ENCODE assay signal across 21 mouse cellular contexts in the genomic region with DNA sequence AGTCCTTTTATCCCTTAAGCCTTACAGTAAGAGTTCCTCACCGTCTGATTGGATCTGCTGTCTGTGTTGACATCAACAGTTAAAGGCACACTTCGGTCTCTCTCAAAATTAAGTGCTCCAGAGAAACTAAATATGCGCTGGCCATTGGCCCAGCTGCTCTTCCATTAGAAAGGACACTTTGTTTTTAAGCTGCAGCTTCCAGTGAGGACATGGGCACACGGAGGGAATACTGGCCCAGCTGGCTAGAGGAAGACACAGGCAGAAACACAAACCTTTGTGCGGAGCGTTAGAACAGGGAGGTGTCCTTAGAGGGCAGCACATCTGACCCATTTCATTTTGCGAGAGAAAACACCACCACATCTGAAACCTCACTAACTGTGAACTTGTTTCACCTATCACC. TPM values are rescaled to one million over a fixed set of nuclear protein-coding genes. Genes with fewer than 3 reads are reported as not detected.
A peak's percentile ranks its signal among the peaks of the same experiment; 100 is the strongest.
DNase-seq lines count a peak whose midpoint lies in the region; ATAC-seq and TF ChIP-seq lines count a peak whose summit lies in the region.
"Had no signal": no experiment of that assay in that cellular context is flagged by ENCODE, and none has a peak within 500 bp of the region (broad histone marks: within the 10 kb centered on the region; RNA-seq: fewer than 3 reads in every experiment).

No protein-coding gene starts in this region.

- no peak for TF ChIP-seq CTCF in lung, adult 2 months (IDR thresholded peaks at IDR 0.05; ENCODE audit: insufficient read depth, low read length)

- H3K27ac ChIP-seq in lung, embryonic 16.5 days (ENCODE audit: low read length) = no peak overlapping the region
- H3K27ac ChIP-seq: embryonic facial prominence, embryonic 13.5 days; forebrain, embryonic 12.5 days; limb, embryonic 10.5 days; liver, embryonic 13.5 days; neural tube, embryonic 12.5 days had no signal

- peak; percentile 45 for ATAC-seq in lung, embryonic 16.5 days (ENCODE audit: low read depth)

- H3K4me1 ChIP-seq in lung, embryonic 16.5 days (replicated peaks; ENCODE audit: control insufficient read depth, insufficient read depth, low read length) = no peaks in the 10 kb centered on the region; the same call in 1 of the 2 replicates
- 0 out of 2 replicates have a peak, but pooled peaks cover 3% of the 10 kb centered on the region for H3K4me1 ChIP-seq in lung, adult 2 months (ENCODE audit: control insufficient read depth, insufficient read depth, low read length)
- H3K4me1 ChIP-seq: embryonic facial prominence, embryonic 13.5 days; limb, embryonic 10.5 days; liver, embryonic 13.5 days; megakaryocyte, embryonic 14.5 days had no signal

- 61% methylated on average over 7 of the region's 7 CpGs for WGBS in lung, embryonic 16.5 days
- WGBS in lung, adult 2 months = 58% methylated on average over 7 of the region's 7 CpGs

- H3K4me3 ChIP-seq in lung, embryonic 16.5 days (ENCODE audit: low read length) = no peak overlapping the region
- H3K4me3 ChIP-seq in lung, adult 2 months (replicated peaks; ENCODE audit: extremely low read depth, low read depth, low read length) = no peak overlapping the region
- H3K4me3 ChIP-seq: embryonic facial prominence, embryonic 13.5 days; forebrain, embryonic 12.5 days; limb, embryonic 10.5 days; liver, embryonic 13.5 days; megakaryocyte, embryonic 14.5 days; neural tube, embryonic 12.5 days had no signal

- H3K9ac ChIP-seq in lung, embryonic 16.5 days (ENCODE audit: low read length) = no peak overlapping the region
- H3K9ac ChIP-seq: embryonic facial prominence, embryonic 13.5 days; forebrain, embryonic 12.5 days; liver, embryonic 13.5 days; neural tube, embryonic 12.5 days had no signal

- H3K9me3 ChIP-seq in lung, embryonic 16.5 days (ENCODE audit: control insufficient read depth, low read length) = no peaks in the 10 kb centered on the region
- H3K9me3 ChIP-seq: embryonic facial prominence, embryonic 13.5 days; forebrain, embryonic 12.5 days; limb, embryonic 10.5 days; liver, embryonic 13.5 days; megakaryocyte, embryonic 14.5 days; neural tube, embryonic 12.5 days had no signal

- H3K4me2 ChIP-seq in lung, embryonic 16.5 days (ENCODE audit: low read depth, low read length) = no peak overlapping the region
- H3K4me2 ChIP-seq: embryonic facial prominence, embryonic 13.5 days; forebrain, embryonic 12.5 days; liver, embryonic 13.5 days; neural tube, embryonic 12.5 days had no signal

- H3K27me3 ChIP-seq in lung, embryonic 16.5 days (ENCODE audit: control insufficient read depth, insufficient read depth, low read depth, low read length) = no peaks in the 10 kb centered on the region; the same call in 1 of the 2 replicates
- H3K27me3 ChIP-seq: embryonic facial prominence, embryonic 13.5 days; forebrain, embryonic 12.5 days; liver, embryonic 13.5 days; neural tube, embryonic 12.5 days had no signal

- DNase-seq in gastrocnemius, adult 18-20 months (ENCODE audit: low spot score) = peak; percentile 33
- DNase-seq in gastrocnemius, postnatal 4 days (ENCODE audit: low spot score in 2 of 2) = no peak
- no peak for DNase-seq in lung, adult 2 months
- DNase-seq in brain, adult 2 months (ENCODE audit: low read depth, low spot score) = peak; percentile 37
- DNase-seq in lung, postnatal 36 days = peak; percentile 38
- no peak for DNase-seq in cerebellum, adult 9-11 months
- DNase-seq in cerebellum, postnatal 36 days = no peak
- DNase-seq: adrenal gland, postnatal 10 days; B cell, adult 2 months; kidney, postnatal 25 days; liver, embryonic 13.5 days had no signal

- no peaks in the 10 kb centered on the region for H3K36me3 ChIP-seq in lung, embryonic 16.5 days (ENCODE audit: control insufficient read depth, insufficient read depth, low read length)
- H3K36me3 ChIP-seq: embryonic facial prominence, embryonic 13.5 days; forebrain, embryonic 12.5 days; limb, embryonic 10.5 days; liver, embryonic 13.5 days; neural tube, embryonic 12.5 days had no signal

- TF ChIP-seq POLR2A in lung, adult 2 months (IDR thresholded peaks at IDR 0.05; ENCODE audit: borderline replicate concordance, extremely low read depth, low read depth, low read length) = no peak

RNA-seq across cellular contexts. Expression of gene Tectb, which starts 3.9 kb away (rescaled TPM):
- not detected for total RNA-seq in gastrocnemius, adult 18-20 months (2021)
- total RNA-seq in gastrocnemius, postnatal 4 days (2021) = under 1 TPM; 0.22 to 0.29 TPM
- polyA plus RNA-seq in lung, embryonic 16.5 days (2015; fragmentation: Nextera tagmentation; extraction: Ambion mirVana) = 0.30 and 0.48 TPM in 2 replicates
- 0.09 and 0.32 TPM in 2 replicates for polyA plus RNA-seq in lung, adult 2 months (2012; rRNA removed)
- total RNA-seq: common myeloid progenitor, adult 5-6 weeks had no signal
- polyA plus RNA-seq: embryonic facial prominence, embryonic 13.5 days; heart, embryonic 16.5 days; intestine, embryonic 14.5 days; limb, embryonic 10.5 days; liver, embryonic 13.5 days; neural tube, embryonic 12.5 days; spleen, adult 2 months had no signal

RNA-seq across cellular contexts. Expression of gene Gucy2g, which starts 56.6 kb away (rescaled TPM):
- under 1 TPM; 0.16 to 0.21 TPM for total RNA-seq in gastrocnemius, adult 18-20 months (2021)
- under 1 TPM in 1 of 2 experiments, not detected in 1; 0.10 TPM for total RNA-seq in gastrocnemius, postnatal 4 days (2021)
- polyA plus RNA-seq in lung, embryonic 16.5 days (2015; fragmentation: Nextera tagmentation; extraction: Ambion mirVana) = 0.09 and 0.10 TPM in 2 replicates
- polyA plus RNA-seq in lung, adult 2 months (2012; rRNA removed) = 0.32 TPM in 2 replicates
- total RNA-seq: adrenal gland, postnatal 10 days had no signal
- polyA plus RNA-seq: forebrain, embryonic 12.5 days; heart, embryonic 16.5 days; intestine, embryonic 14.5 days; limb, embryonic 10.5 days; liver, embryonic 13.5 days; neural tube, embryonic 12.5 days had no signal

RNA-seq across cellular contexts. Expression of gene Gpam, which starts 57.4 kb away (rescaled TPM):
- 100 to 1,000 TPM in 1 of 2 experiments, 10 to 100 TPM in 1; 90.7 to 133 TPM for total RNA-seq in gastrocnemius, adult 18-20 months (2021)
- 10 to 100 TPM; 67.6 to 79.1 TPM for total RNA-seq in gastrocnemius, postnatal 4 days (2021)
- polyA plus RNA-seq in lung, embryonic 16.5 days (2015; fragmentation: Nextera tagmentation; extraction: Ambion mirVana) = 37.4 and 37.7 TPM in 2 replicates
- 59.0 and 70.8 TPM in 2 replicates for polyA plus RNA-seq in lung, adult 2 months (2012; rRNA removed)

Comparison
In these comparisons a context has a peak if more than half of its experiments do, and no peak if none do; other contexts are left out.
1. DNase-seq: peak in gastrocnemius, adult 18-20 months (single experiment), brain, adult 2 months (single experiment) and lung, postnatal 36 days (single experiment); none in gastrocnemius, postnatal 4 days (0 of 2), lung, adult 2 months (single experiment), cerebellum, adult 9-11 months (single experiment) and cerebellum, postnatal 36 days (0 of 2).